Mouse (Mus musculus) cerebellum, adult (tissue): ENCODE measurements around the gene Nrp1.

Source experiments
- ATAC-seq: cut with Nextera tagmentation; 2 replicates; pipeline ENCODE4 v1.9.2; 2017; ENCODE audit warnings: mild to moderate bottlenecking, moderate library complexity, mixed read lengths; ENCODE audit not compliant: insufficient number of reproducible peaks, low FRiP score, low TSS enrichment

Nrp1 gene

GRCm38 (mm10) chr8:128457277-128457676 is 98.9 kb downstream of the Nrp1 start:
- no peak for ATAC-seq

- ATAC-seq, result no peak
Observed at GRCm38 (mm10) chr8:128459704-128460103, 101.3 kb downstream of the Nrp1 start.

GRCm38 (mm10) chr8:128461716-128462115 is 103.3 kb downstream of the Nrp1 start:
- no peak for ATAC-seq

GRCm38 (mm10) chr8:128463162-128463561 is 104.8 kb downstream of the Nrp1 start:
- ATAC-seq, result no peak

- no peak for ATAC-seq
Observed at GRCm38 (mm10) chr8:128464056-128464623, 105.7 kb downstream of the Nrp1 start.

- no peak for ATAC-seq
Observed at GRCm38 (mm10) chr8:128465553-128465952, 107.1 kb downstream of the Nrp1 start.

GRCm38 (mm10) chr8:128466681-128467430 is 108.5 kb downstream of the Nrp1 start:
- no peak for ATAC-seq

- ATAC-seq, result no peak
Observed at GRCm38 (mm10) chr8:128470097-128470496, 111.7 kb downstream of the Nrp1 start.

- no peak for ATAC-seq
Observed at GRCm38 (mm10) chr8:128471186-128471585, 112.8 kb downstream of the Nrp1 start.

- ATAC-seq, result no peak
Observed at GRCm38 (mm10) chr8:128472871-128473270, 114.5 kb downstream of the Nrp1 start.

- ATAC-seq, result no peak
Observed at GRCm38 (mm10) chr8:128473456-128474239, 115.2 kb downstream of the Nrp1 start.

GRCm38 (mm10) chr8:128474614-128475013 is 116.2 kb downstream of the Nrp1 start:
- no peak for ATAC-seq

- ATAC-seq, result no peak
Observed at GRCm38 (mm10) chr8:128476206-128476605, 117.8 kb downstream of the Nrp1 start.

GRCm38 (mm10) chr8:128478017-128478416 is 119.6 kb downstream of the Nrp1 start:
- ATAC-seq, result no peak

GRCm38 (mm10) chr8:128479309-128480013 is 121.1 kb downstream of the Nrp1 start:
- no peak for ATAC-seq

GRCm38 (mm10) chr8:128480896-128481665 is 122.7 kb downstream of the Nrp1 start:
- ATAC-seq, result no peak

- no peak for ATAC-seq
Observed at GRCm38 (mm10) chr8:128483344-128483743, 124.9 kb downstream of the Nrp1 start.

GRCm38 (mm10) chr8:128484720-128485124 is 126.3 kb downstream of the Nrp1 start:
- ATAC-seq, result no peak

GRCm38 (mm10) chr8:128486043-128486442 is 127.6 kb downstream of the Nrp1 start:
- no peak for ATAC-seq
